Mouse (Mus musculus): Measurements from ENCODE around the gene Kcnip1.
A peak's percentile ranks its signal among the peaks of the same experiment; 100 is the strongest.

Gene Kcnip1

GRCm38 (mm10) chr11:33747402-33747955 lies 245.5 kb downstream of the Kcnip1 start:
- DNase-seq: peak; percentile 63 to 74

GRCm38 (mm10) chr11:33746402-33746801 lies 246.6 kb downstream of the Kcnip1 start:
- no peak for DNase-seq

- DNase-seq: no peak
Measured at GRCm38 (mm10) chr11:33745821-33746329, 247.1 kb downstream of the Kcnip1 start.

DNA sequence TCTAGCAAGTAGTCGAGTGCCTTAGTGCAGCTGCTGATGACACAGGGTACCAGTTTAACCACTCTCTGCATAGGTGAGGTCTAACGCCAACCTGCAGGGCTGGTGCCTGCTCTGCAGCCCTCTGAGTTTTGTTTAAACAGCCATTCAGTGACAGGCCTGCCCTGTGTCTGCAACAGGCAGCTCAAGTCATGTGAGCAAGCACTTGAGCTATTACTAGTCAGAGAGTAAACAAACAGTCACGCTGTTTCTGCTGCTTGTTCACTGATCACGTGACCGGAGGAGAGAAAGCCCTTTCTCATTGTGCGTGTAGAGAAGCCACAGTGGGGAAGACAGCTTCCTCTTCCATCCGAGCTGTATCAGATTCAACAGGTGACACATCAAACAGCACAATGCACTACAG lies 248.5 kb downstream of the Kcnip1 start:
- no peak for DNase-seq

GRCm38 (mm10) chr11:33740187-33740586 lies 252.8 kb downstream of the Kcnip1 start:
- DNase-seq: no peak

- no peak for DNase-seq
Measured at GRCm38 (mm10) chr11:33736426-33736825, 256.5 kb downstream of the Kcnip1 start.

- DNase-seq: peak; percentile 76 to 87
Measured at GRCm38 (mm10) chr11:33733269-33733668, 259.7 kb downstream of the Kcnip1 start.

DNA sequence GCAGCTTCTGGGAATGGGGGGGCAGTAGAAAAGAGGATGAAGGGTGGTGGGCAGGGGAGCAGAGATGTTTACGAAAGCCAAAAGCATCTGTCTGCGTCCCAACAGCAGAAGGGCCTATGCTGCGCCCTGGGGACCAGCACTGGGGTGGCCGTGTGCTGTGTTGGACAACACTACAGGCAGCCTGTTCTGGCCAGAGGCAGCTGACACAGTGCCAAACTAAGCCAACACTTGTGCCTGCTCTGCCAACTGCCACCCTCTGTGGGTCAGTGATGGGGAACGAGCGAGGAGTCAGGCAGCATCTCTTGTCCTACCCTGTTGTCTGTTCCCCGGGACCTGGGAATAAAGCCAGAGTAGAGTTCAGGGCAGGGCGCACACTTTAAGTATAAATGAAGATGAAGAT lies 260.6 kb downstream of the Kcnip1 start:
- peak; percentile 20 to 25 for DNase-seq

GRCm38 (mm10) chr11:33721297-33721696 lies 271.7 kb downstream of the Kcnip1 start:
- DNase-seq: peak; percentile 66

DNA sequence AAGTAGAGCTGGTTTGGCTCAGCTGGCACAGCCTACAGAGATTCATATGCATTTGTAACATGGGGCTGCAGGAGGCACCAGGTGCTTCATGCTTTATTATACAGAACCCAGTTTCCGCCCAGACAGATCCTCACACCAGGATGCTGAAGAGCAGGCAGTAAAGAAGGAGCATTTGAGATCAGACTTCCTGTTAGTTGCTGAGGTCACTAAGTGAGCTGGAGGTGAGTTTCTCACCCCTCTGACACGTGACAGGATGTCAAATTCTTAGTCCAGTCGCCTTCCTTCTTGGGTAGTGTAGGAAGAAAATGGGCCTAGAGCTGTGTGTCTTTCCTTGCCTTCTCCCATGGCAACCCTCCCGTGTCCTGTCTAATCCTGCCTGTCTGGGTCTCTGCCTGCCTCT lies 286.2 kb downstream of the Kcnip1 start:
- no peak for DNase-seq

DNA sequence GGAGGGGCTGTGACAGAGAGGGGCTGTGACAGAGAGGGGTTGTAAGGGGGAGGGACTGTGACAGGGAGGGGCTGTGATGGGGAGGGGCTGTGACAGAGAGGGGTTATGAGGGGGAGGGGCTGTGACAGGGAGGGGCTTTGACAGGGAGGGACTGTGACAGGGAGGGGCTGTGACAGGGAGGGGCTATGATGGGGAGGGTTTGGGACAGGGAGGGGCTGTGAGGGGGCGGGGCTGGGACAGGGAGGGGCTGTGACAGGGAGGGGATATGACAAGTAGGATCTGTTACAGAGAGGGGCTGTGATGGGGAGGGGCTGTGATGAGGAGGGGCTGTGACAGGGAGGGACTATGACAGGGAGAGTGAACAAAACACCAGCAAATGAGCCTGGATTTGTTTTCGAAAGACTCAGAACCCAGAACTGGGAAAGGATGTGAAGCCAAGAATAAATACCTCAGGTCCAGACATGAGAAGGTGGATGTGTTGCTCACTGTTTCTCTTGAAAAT lies 290.9 kb downstream of the Kcnip1 start:
- DNase-seq: no peak

DNA sequence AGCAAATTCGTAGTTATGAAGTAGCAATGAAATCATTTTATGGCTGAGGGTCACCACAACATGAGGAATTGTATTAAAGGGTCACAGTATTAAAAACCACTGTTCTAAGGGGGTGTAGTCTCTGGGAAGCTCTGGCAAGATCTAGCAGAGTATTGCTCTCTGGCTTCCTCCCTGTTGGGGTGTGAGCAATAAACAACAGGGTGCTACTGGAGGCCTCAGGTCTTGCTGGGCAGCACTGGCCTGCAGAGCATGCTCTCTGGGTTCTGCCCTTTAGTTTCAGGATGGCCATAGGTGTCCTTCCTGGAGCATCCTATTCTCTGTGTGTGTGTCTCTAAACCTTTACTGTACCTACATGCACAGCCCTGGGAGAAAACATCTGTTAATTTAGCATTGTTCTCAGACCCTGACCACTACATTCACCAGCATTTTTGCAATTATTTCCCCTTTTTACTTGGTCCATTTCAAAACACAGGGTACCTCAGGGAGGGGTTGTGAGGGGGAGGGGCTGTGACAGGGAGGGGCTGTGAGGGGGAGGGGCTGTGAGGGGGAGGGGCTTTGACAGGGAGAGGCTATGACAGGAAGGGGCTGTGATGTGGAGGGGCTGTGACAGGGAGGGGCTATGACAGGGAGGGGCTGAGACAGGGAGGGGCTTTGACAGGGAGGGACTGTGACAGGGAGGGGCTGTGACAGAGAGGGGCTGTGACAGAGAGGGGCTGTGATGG lies 291.6 kb downstream of the Kcnip1 start:
- DNase-seq: no peak

- no peak for DNase-seq
Measured at GRCm38 (mm10) chr11:33700725-33701124, 292.2 kb downstream of the Kcnip1 start.

GRCm38 (mm10) chr11:33690181-33690580 lies 302.8 kb downstream of the Kcnip1 start:
- no peak for DNase-seq

- DNase-seq: peak; percentile 45 to 60
Measured at GRCm38 (mm10) chr11:33685904-33686303, 307.0 kb downstream of the Kcnip1 start.

DNA sequence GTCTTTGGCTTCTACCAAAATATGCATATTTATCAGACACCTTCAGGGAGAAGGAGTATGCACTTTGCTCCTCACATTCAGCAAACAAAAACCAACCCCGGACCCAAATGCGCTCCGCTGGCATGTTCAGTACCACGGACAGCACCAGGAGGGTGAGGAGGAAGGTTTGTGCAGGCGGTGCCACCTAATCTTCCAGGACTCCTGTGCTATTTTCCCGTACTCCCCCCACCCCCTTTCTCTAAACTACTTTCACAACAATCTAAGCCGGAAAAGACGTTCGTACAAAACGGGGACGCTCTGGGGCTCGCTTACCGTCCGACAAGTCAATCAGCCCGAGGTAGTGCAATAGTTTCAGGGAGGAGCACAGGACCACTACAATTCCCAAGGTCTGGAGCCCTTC lies 312.8 kb downstream of the Kcnip1 start:
- DNase-seq: no peak

- no peak for DNase-seq
Measured at GRCm38 (mm10) chr11:33670105-33670965, 322.6 kb downstream of the Kcnip1 start.

- DNase-seq: no peak
Measured at GRCm38 (mm10) chr11:33668376-33668775, 324.6 kb downstream of the Kcnip1 start.

DNA sequence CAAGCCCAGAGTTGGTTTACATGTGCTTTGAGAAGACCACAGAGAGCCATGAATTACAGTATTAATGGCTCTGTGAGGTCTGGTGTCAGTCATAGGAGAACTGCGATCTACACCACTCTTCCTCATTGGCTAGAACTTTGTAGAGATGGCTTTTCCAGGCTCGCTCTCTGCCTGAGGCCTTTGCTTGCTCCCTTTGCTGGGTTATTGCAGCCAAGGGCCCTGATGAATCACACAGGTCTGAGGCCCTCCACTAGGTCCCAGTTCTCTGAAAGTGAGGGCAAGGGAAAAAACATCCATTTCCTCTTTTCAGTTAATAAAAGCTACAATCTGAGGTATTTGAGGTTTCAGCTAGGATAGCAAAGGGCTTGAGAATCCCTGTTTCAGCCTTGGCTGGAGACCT lies 329.4 kb downstream of the Kcnip1 start:
- DNase-seq: no peak

- DNase-seq: no peak
Measured at GRCm38 (mm10) chr11:33660016-33660913, 332.7 kb downstream of the Kcnip1 start.

DNA sequence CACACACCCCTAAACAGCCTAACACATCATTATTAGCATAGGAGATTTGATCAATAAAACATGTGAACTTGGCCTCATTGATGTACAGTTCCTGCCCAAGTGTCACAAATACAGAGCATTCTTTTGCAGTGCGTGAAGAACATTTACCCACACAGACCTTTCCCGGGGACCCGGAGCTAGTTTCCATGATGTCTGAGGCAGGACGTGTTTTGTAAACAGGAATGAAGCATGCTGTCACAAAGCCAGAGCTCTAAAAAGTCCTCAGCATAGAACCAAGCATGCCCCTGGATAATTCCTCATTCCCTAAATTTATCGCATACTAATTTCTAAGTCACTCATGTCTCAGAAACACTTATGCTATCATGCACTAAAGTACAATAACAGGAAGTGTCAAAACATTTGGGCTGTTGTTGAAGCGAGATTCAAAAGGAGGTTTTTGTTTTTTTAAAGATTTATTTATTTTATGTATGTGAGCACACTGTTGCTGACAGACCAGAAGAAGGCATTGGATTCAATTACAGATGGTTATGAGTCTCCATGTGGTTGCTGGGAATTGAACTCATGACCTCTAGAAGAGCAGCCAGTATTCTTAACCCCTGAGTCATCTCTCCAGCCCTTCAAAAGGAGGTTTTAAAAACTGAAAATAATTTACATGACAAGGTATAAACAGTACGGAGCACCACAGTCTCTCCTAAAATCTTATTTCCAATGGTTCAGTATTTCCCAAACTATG lies 336.9 kb downstream of the Kcnip1 start:
- DNase-seq: no peak

GRCm38 (mm10) chr11:33655221-33655620 lies 337.7 kb downstream of the Kcnip1 start:
- DNase-seq: no peak

Data from cerebellum, postnatal 36 days (tissue).